Mouse (Mus musculus): Measurements from ENCODE around the gene Dusp23. TPM values are rescaled to one million over a fixed set of nuclear protein-coding genes. Genes with fewer than 3 reads are reported as not detected.

The Dusp23 gene
- total and polyA plus RNA-seq, 3 experiments: not detected

DNA sequence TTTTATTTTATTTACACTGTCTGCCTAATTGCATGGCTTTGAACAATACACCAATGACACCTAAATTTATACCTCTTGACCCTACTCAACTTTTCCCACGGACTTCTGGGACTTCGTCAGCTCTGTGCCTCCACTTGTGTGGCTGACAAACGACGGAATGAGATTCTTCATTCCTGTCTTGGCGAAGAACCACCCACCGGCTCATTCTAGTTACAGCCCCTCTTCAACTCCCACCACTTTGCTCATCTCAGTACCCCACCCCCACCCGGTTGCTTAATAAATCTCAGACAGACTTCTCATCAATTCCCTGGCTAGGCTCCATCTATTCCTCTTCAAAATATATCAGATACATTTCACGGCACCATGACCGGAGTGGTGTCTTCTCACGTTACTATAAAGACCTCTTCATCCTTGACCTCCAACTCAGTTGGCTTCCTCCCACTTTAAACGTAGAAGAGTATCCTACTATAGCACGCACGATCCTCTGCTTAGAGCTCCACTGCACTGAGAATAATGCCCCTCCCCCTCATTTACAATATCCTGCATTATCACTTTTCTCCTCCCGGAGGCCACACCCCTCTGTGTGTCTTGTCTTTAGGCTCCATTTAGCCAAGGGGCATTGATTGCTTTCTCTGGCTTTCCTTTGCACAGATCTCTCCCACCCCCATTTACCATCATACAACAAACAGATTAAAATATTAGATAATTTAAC, 15.2 kb downstream of the Dusp23 start:
- Histone ChIP-seq H3K4me3 (ENCODE audit: low read depth, low read length) (no peak overlapping the region), H3K4me1 (ENCODE audit: insufficient read depth, low read depth, low read length) (no peaks in the 10 kb centered on the region), H3K36me3 (replicated peaks) (no peaks in the 10 kb centered on the region), H3K27me3 (ENCODE audit: insufficient read depth, low read length) (no peaks in the 10 kb centered on the region), H3K9me3 (replicated peaks) (peaks cover 16% of the 10 kb centered on the region)
- no peak for DNase-seq (ENCODE audit: low spot score)
- no peak for TF ChIP-seq GATA2 (IDR thresholded peaks at IDR 0.05; ENCODE audit: borderline replicate concordance, low read depth, low read length)
- TF ChIP-seq CTCF (IDR thresholded peaks at IDR 0.05; ENCODE audit: low read depth, low read length): no peak
- TF ChIP-seq TAL1 (conservative IDR thresholded peaks at IDR 0.05; ENCODE audit: low read depth, low read length): no peak
- no peak for TF ChIP-seq GATA1 (IDR thresholded peaks at IDR 0.05; ENCODE audit: borderline replicate concordance, low read length)
- TF ChIP-seq POLR2AphosphoS5 (IDR thresholded peaks at IDR 0.05; ENCODE audit: insufficient replicate concordance, low read depth, low read length): no peak
- no peak for ATAC-seq (ENCODE audit: extremely low read depth, insufficient number of reproducible peaks, low FRiP score, poor library complexity, severe bottlenecking)

DNA sequence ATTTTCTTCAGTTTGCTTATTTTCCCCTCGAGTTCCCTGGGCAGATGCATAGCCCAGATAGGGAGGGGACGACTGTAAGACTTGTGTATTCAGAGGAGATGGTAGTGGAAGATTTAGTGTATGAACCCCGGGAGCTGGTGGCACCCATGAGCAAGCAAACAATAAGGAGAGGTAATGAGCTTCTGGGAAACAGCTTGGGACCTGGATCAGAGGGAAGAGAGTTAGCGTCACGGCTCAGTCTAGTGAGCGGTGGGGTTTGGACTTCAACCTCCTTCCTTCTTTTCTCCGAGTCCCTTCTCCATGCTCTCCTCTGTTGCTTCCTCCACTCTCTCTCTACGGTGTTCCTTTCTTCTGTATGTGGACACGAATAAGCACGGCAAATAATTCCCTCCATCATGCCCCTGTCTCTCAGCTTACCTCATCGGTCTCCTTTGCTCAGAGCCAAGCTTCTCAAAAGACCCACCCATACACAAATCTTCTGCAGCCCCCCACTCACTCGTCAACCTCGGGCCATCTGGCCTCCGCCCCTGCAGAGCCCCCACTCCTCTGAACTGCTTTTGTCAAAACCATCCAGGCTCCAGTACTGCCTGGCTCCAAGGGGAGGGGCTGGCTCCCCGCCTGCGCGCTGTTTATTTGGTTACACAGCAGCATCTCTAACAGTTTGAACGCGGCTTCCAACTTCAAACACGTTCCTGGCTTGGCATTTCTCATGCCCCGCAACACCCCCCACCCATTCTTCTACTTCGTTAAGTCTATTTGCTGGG, 16.0 kb downstream of the Dusp23 start:
- Histone ChIP-seq H3K36me3 (replicated peaks) (no peaks in the 10 kb centered on the region), H3K4me1 (ENCODE audit: insufficient read depth, low read depth, low read length) (no peaks in the 10 kb centered on the region), H3K27me3 (ENCODE audit: insufficient read depth, low read length) (no peaks in the 10 kb centered on the region), H3K4me3 (ENCODE audit: low read depth, low read length) (no peak overlapping the region), H3K9me3 (replicated peaks) (peaks cover 16% of the 10 kb centered on the region)
- DNase-seq (ENCODE audit: low spot score) (no peak), ATAC-seq (ENCODE audit: extremely low read depth, insufficient number of reproducible peaks, low FRiP score, poor library complexity, severe bottlenecking) (no peak)
- TF ChIP-seq TAL1 (conservative IDR thresholded peaks at IDR 0.05; ENCODE audit: low read depth, low read length) (no peak), CTCF (IDR thresholded peaks at IDR 0.05; ENCODE audit: low read depth, low read length) (no peak), GATA1 (IDR thresholded peaks at IDR 0.05; ENCODE audit: borderline replicate concordance, low read length) (no peak), POLR2AphosphoS5 (IDR thresholded peaks at IDR 0.05; ENCODE audit: insufficient replicate concordance, low read depth, low read length) (no peak), GATA2 (IDR thresholded peaks at IDR 0.05; ENCODE audit: borderline replicate concordance, low read depth, low read length) (no peak)

DNA sequence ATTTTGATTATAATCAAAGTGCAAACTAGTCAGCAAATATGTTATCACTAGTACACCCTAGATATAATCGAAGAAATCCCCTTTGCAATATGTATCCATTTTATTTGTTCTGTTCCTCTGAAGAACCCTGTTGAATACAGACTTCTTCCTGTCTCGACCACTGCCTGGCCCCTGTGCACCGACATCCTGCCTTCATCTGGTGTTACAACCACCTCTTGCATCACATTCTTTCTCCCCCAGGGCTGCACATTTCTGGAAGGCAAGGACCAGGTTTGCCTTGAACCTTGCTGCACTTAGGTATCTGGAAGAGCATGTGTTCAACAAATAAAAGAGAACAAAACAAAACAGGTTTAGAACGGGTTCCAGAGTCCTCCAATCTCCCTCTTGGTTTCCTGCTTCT, 17.4 kb downstream of the Dusp23 start:
- no peaks in the 10 kb centered on the region for H3K36me3 ChIP-seq (replicated peaks)
- DNase-seq (ENCODE audit: low spot score) (no peak), ATAC-seq (ENCODE audit: extremely low read depth, insufficient number of reproducible peaks, low FRiP score, poor library complexity, severe bottlenecking) (no peak)
- peaks cover 20% of the 10 kb centered on the region for H3K9me3 ChIP-seq (replicated peaks)
- no peaks in the 10 kb centered on the region for H3K27me3 ChIP-seq (ENCODE audit: insufficient read depth, low read length)
- no peak for TF ChIP-seq GATA1 (IDR thresholded peaks at IDR 0.05; ENCODE audit: borderline replicate concordance, low read length)
- no peak for TF ChIP-seq POLR2AphosphoS5 (IDR thresholded peaks at IDR 0.05; ENCODE audit: insufficient replicate concordance, low read depth, low read length)
- TF ChIP-seq CTCF (IDR thresholded peaks at IDR 0.05; ENCODE audit: low read depth, low read length): no peak
- no peak overlapping the region for H3K4me3 ChIP-seq (ENCODE audit: low read depth, low read length)
- H3K4me1 ChIP-seq (ENCODE audit: insufficient read depth, low read depth, low read length): no peaks in the 10 kb centered on the region

DNA sequence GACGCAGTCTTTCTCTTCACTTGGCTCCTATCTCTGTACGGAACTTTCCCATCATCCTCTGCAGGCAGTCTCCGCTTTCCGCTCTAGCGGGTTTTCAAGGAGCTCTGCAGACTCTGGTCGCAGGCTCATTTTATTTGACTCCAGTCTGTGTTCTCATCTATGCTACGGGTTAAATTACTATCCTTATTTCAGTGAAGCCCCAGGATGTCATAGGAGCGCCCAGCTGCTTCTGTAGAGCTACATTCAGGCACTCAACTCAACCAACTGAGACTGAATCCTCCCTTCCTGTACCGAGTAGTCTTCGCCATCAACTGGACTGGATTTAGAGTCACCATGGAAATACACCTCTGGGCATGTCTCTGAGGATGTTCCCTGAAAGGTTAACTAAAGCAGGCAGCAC, 18.1 kb downstream of the Dusp23 start:
- Histone ChIP-seq H3K4me3 (ENCODE audit: low read depth, low read length) (no peak overlapping the region), H3K27me3 (ENCODE audit: insufficient read depth, low read length) (no peaks in the 10 kb centered on the region), H3K36me3 (replicated peaks) (no peaks in the 10 kb centered on the region), H3K9me3 (replicated peaks) (peaks cover 20% of the 10 kb centered on the region), H3K4me1 (ENCODE audit: insufficient read depth, low read depth, low read length) (no peaks in the 10 kb centered on the region)
- TF ChIP-seq POLR2AphosphoS5 (IDR thresholded peaks at IDR 0.05; ENCODE audit: insufficient replicate concordance, low read depth, low read length) (no peak), GATA2 (IDR thresholded peaks at IDR 0.05; ENCODE audit: borderline replicate concordance, low read depth, low read length) (no peak), GATA1 (IDR thresholded peaks at IDR 0.05; ENCODE audit: borderline replicate concordance, low read length) (no peak), TAL1 (conservative IDR thresholded peaks at IDR 0.05; ENCODE audit: low read depth, low read length) (no peak), CTCF (IDR thresholded peaks at IDR 0.05; ENCODE audit: low read depth, low read length) (no peak)
- ATAC-seq (ENCODE audit: extremely low read depth, insufficient number of reproducible peaks, low FRiP score, poor library complexity, severe bottlenecking) (no peak), DNase-seq (ENCODE audit: low spot score) (no peak)

DNA sequence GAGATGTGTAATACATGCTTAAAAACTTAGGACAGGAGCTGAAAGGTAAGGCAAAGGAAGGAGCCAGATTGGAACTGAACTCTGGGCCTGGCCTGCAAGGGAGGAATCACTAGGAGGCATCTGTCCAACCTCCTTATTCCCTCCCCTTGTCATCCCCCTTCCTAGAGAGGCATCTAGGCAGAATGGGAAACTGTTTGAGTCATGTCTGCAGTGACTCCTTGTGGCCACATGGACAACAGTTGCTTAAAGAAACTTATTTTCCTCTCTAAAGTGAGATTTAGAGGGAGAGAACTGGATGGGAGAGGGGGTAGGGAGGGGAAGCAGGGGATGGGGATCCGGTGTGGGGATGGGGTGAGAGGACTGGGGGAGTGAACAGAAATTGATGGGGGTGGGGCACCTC, 20.0 kb downstream of the Dusp23 start:
- H3K27me3 ChIP-seq (ENCODE audit: insufficient read depth, low read length): no peaks in the 10 kb centered on the region
- no peak for ATAC-seq (ENCODE audit: extremely low read depth, insufficient number of reproducible peaks, low FRiP score, poor library complexity, severe bottlenecking)

DNA sequence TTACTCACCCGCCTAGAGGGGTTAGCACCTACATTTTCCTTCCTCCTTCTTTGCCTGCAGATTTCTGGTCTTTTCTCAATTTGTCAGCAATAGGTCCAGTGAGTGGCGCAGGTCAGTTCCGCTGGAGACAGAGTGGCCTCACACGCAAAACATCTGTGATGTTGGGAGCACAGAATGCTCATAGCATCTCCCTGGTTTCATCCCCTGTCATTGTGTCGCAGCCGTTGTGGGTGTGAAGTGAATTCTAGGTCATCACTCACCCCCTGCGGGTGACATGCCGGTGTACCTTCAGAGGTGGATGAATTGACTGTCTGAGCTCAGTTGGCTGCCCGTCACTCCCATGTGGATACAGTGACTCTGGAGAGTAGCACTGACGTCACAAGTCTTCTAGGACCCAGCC, 21.5 kb downstream of the Dusp23 start:
- no peaks in the 10 kb centered on the region for H3K4me1 ChIP-seq (ENCODE audit: insufficient read depth, low read depth, low read length)
- TF ChIP-seq GATA1 (IDR thresholded peaks at IDR 0.05; ENCODE audit: borderline replicate concordance, low read length) (no peak), POLR2AphosphoS5 (IDR thresholded peaks at IDR 0.05; ENCODE audit: insufficient replicate concordance, low read depth, low read length) (no peak), GATA2 (IDR thresholded peaks at IDR 0.05; ENCODE audit: borderline replicate concordance, low read depth, low read length) (no peak), CTCF (IDR thresholded peaks at IDR 0.05; ENCODE audit: low read depth, low read length) (no peak), TAL1 (conservative IDR thresholded peaks at IDR 0.05; ENCODE audit: low read depth, low read length) (no peak)
- H3K27me3 ChIP-seq (ENCODE audit: insufficient read depth, low read length): no peaks in the 10 kb centered on the region
- no peak overlapping the region for H3K4me3 ChIP-seq (ENCODE audit: low read depth, low read length)
- peaks cover 9% of the 10 kb centered on the region for H3K9me3 ChIP-seq (replicated peaks)
- DNase-seq (ENCODE audit: low spot score): no peak
- H3K36me3 ChIP-seq (replicated peaks): no peaks in the 10 kb centered on the region
- ATAC-seq (ENCODE audit: extremely low read depth, insufficient number of reproducible peaks, low FRiP score, poor library complexity, severe bottlenecking): no peak

More for the DNA sequence above, 20.0 kb downstream of the Dusp23 start:
- Histone ChIP-seq H3K36me3 (replicated peaks) (no peaks in the 10 kb centered on the region), H3K4me3 (ENCODE audit: low read depth, low read length) (no peak overlapping the region), H3K4me1 (ENCODE audit: insufficient read depth, low read depth, low read length) (no peaks in the 10 kb centered on the region), H3K9me3 (replicated peaks) (peaks cover 16% of the 10 kb centered on the region)
- TF ChIP-seq POLR2AphosphoS5 (IDR thresholded peaks at IDR 0.05; ENCODE audit: insufficient replicate concordance, low read depth, low read length): no peak
- TF ChIP-seq CTCF (IDR thresholded peaks at IDR 0.05; ENCODE audit: low read depth, low read length): no peak
- TF ChIP-seq GATA2 (IDR thresholded peaks at IDR 0.05; ENCODE audit: borderline replicate concordance, low read depth, low read length): no peak
- no peak for TF ChIP-seq TAL1 (conservative IDR thresholded peaks at IDR 0.05; ENCODE audit: low read depth, low read length)
- no peak for TF ChIP-seq GATA1 (IDR thresholded peaks at IDR 0.05; ENCODE audit: borderline replicate concordance, low read length)
- DNase-seq (ENCODE audit: low spot score): no peak
